Mouse (Mus musculus): ENCODE measurements at regions not wholly inside any gene's neighbourhood (a gene's known extent, or its start where the extent isn't known, plus 50 kb on each side); places are given as distances from the start of the nearest gene placed in this dataset.
A peak's percentile ranks its signal among the peaks of the same experiment; 100 is the strongest.

GRCm38 (mm10) chr3:17795271-17796260 is 152.6 kb upstream of the Cypt12 start:
- no peak for DNase-seq (ENCODE audit: low spot score)

- no peak for DNase-seq (ENCODE audit: low spot score)
Measured at GRCm38 (mm10) chr3:17796766-17797165, 151.4 kb upstream of the Cypt12 start.

- no peak for DNase-seq (ENCODE audit: low spot score)
Measured at GRCm38 (mm10) chr3:17798399-17798798, 149.8 kb upstream of the Cypt12 start.

- no peak for DNase-seq (ENCODE audit: low spot score)
Measured at GRCm38 (mm10) chr3:17799120-17799519, 149.1 kb upstream of the Cypt12 start.

GRCm38 (mm10) chr3:17800810-17801209 is 147.4 kb upstream of the Cypt12 start:
- no peak for DNase-seq (ENCODE audit: low spot score)

GRCm38 (mm10) chr3:17801479-17801878 is 146.7 kb upstream of the Cypt12 start:
- DNase-seq (ENCODE audit: low spot score): no peak

GRCm38 (mm10) chr3:17805185-17805584 is 143.0 kb upstream of the Cypt12 start:
- no peak for DNase-seq (ENCODE audit: low spot score)

GRCm38 (mm10) chr3:17811290-17811689 is 136.9 kb upstream of the Cypt12 start:
- no peak for DNase-seq (ENCODE audit: low spot score)

GRCm38 (mm10) chr3:17824201-17824600 is 124.0 kb upstream of the Cypt12 start:
- DNase-seq (ENCODE audit: low spot score): no peak

- DNase-seq (ENCODE audit: low spot score): peak; percentile 11
Measured at GRCm38 (mm10) chr3:17824662-17825061, 123.5 kb upstream of the Cypt12 start.

GRCm38 (mm10) chr3:17825254-17825890 is 122.8 kb upstream of the Cypt12 start:
- no peak for DNase-seq (ENCODE audit: low spot score)

- peak; percentile 56 for DNase-seq (ENCODE audit: low spot score)
Measured at GRCm38 (mm10) chr3:17834706-17835105, 113.5 kb upstream of the Cypt12 start.

- no peak for DNase-seq (ENCODE audit: low spot score)
Measured at GRCm38 (mm10) chr3:17847609-17848008, 100.6 kb upstream of the Cypt12 start.

GRCm38 (mm10) chr3:17848181-17848580 is 100.0 kb upstream of the Cypt12 start:
- no peak for DNase-seq (ENCODE audit: low spot score)

- no peak for DNase-seq (ENCODE audit: low spot score)
Measured at GRCm38 (mm10) chr3:17862367-17862766, 85.8 kb upstream of the Cypt12 start.

- DNase-seq (ENCODE audit: low spot score): no peak
Measured at GRCm38 (mm10) chr3:17865112-17865511, 83.1 kb upstream of the Cypt12 start.

GRCm38 (mm10) chr3:17870895-17871482 is 77.2 kb upstream of the Cypt12 start:
- DNase-seq (ENCODE audit: low spot score): no peak

- no peak for DNase-seq (ENCODE audit: low spot score)
Measured at GRCm38 (mm10) chr3:17895869-17896268, 52.3 kb upstream of the Cypt12 start.

- no peak for DNase-seq (ENCODE audit: low spot score)
Measured at GRCm38 (mm10) chr3:17896756-17897155, 51.5 kb upstream of the Cypt12 start.
